Mouse (Mus musculus): Measurements from ENCODE around the gene Rdh5. TPM values are rescaled to one million over a fixed set of nuclear protein-coding genes. Genes with fewer than 3 reads are reported as not detected.
A peak's percentile ranks its signal among the peaks of the same experiment; 100 is the strongest.

Gene Rdh5
- polyA plus RNA-seq, 1 experiment = 15.1 TPM

GRCm38 (mm10) chr10:128958340-128958739 is 35.7 kb upstream of the Rdh5 start:
- no peak overlapping the region for H3K27ac ChIP-seq (ENCODE audit: insufficient read depth, low read length)
- DNase-seq (ENCODE audit: low read depth in 1 of 2, low spot score in 2 of 2) = no peak
- H3K4me3 ChIP-seq (ENCODE audit: extremely low read depth, insufficient read depth, insufficient read length) = no peak overlapping the region
- TF ChIP-seq CTCF (IDR thresholded peaks at IDR 0.05; ENCODE audit: extremely low read depth, insufficient read depth, insufficient read length, insufficient replicate concordance) (no peak), POLR2A (IDR thresholded peaks at IDR 0.05; ENCODE audit: low read depth, low read length) (no peak)
- H3K27me3 ChIP-seq (ENCODE audit: control insufficient read depth, insufficient read depth, low read length) = 0 out of 2 replicates have a peak, but pooled peaks cover 2% of the 10 kb centered on the region
- H3K36me3 ChIP-seq (ENCODE audit: control insufficient read depth, insufficient read depth, low read length) = no peaks in the 10 kb centered on the region
- H3K4me1 ChIP-seq (ENCODE audit: control insufficient read depth, insufficient read depth, insufficient read length) = no peaks in the 10 kb centered on the region
- 88% methylated on average over 10 of the region's 10 CpGs for WGBS

GRCm38 (mm10) chr10:128950208-128950887 is 27.7 kb upstream of the Rdh5 start:
- H3K27ac ChIP-seq (ENCODE audit: insufficient read depth, low read length) = no peak overlapping the region
- no peaks in the 10 kb centered on the region for H3K27me3 ChIP-seq (ENCODE audit: control insufficient read depth, insufficient read depth, low read length)
- TF ChIP-seq POLR2A (IDR thresholded peaks at IDR 0.05; ENCODE audit: low read depth, low read length) = no peak
- no peak for TF ChIP-seq CTCF (IDR thresholded peaks at IDR 0.05; ENCODE audit: extremely low read depth, insufficient read depth, insufficient read length, insufficient replicate concordance)
- 72% methylated on average over 16 of the region's 16 CpGs for WGBS
- no peak overlapping the region for H3K4me3 ChIP-seq (ENCODE audit: extremely low read depth, insufficient read depth, insufficient read length)
- no peak for DNase-seq (ENCODE audit: low read depth in 1 of 2, low spot score in 2 of 2)
- no peaks in the 10 kb centered on the region for H3K36me3 ChIP-seq (ENCODE audit: control insufficient read depth, insufficient read depth, low read length)
- H3K4me1 ChIP-seq (ENCODE audit: control insufficient read depth, insufficient read depth, insufficient read length) = no peaks in the 10 kb centered on the region

GRCm38 (mm10) chr10:128947496-128947895 is 24.8 kb upstream of the Rdh5 start:
- TF ChIP-seq CTCF (IDR thresholded peaks at IDR 0.05; ENCODE audit: extremely low read depth, insufficient read depth, insufficient read length, insufficient replicate concordance) = no peak
- no peak for TF ChIP-seq POLR2A (IDR thresholded peaks at IDR 0.05; ENCODE audit: low read depth, low read length)
- no peak for DNase-seq (ENCODE audit: low read depth in 1 of 2, low spot score in 2 of 2)
- WGBS = 88% methylated on average over 4 of the region's 4 CpGs
- no peaks in the 10 kb centered on the region for H3K36me3 ChIP-seq (ENCODE audit: control insufficient read depth, insufficient read depth, low read length)
- H3K27me3 ChIP-seq (ENCODE audit: control insufficient read depth, insufficient read depth, low read length) = no peaks in the 10 kb centered on the region
- H3K4me3 ChIP-seq (ENCODE audit: extremely low read depth, insufficient read depth, insufficient read length) = no peak overlapping the region
- H3K27ac ChIP-seq (ENCODE audit: insufficient read depth, low read length) = no peak overlapping the region
- H3K4me1 ChIP-seq (ENCODE audit: control insufficient read depth, insufficient read depth, insufficient read length) = no peaks in the 10 kb centered on the region

- no peak overlapping the region for H3K27ac ChIP-seq (ENCODE audit: insufficient read depth, low read length)
- H3K27me3 ChIP-seq (ENCODE audit: control insufficient read depth, insufficient read depth, low read length) = no peaks in the 10 kb centered on the region
- no peaks in the 10 kb centered on the region for H3K36me3 ChIP-seq (ENCODE audit: control insufficient read depth, insufficient read depth, low read length)
- 36% methylated on average over 3 of the region's 3 CpGs for WGBS
- no peak for DNase-seq (ENCODE audit: low read depth in 1 of 2, low spot score in 2 of 2)
- TF ChIP-seq CTCF (IDR thresholded peaks at IDR 0.05; ENCODE audit: extremely low read depth, insufficient read depth, insufficient read length, insufficient replicate concordance) (peak; percentile 28; the same call in 1 of the 2 replicates), POLR2A (IDR thresholded peaks at IDR 0.05; ENCODE audit: low read depth, low read length) (no peak)
- H3K4me1 ChIP-seq (ENCODE audit: control insufficient read depth, insufficient read depth, insufficient read length) = no peaks in the 10 kb centered on the region
- H3K4me3 ChIP-seq (ENCODE audit: extremely low read depth, insufficient read depth, insufficient read length) = no peak overlapping the region
Observed at GRCm38 (mm10) chr10:128945675-128946074, 23.0 kb upstream of the Rdh5 start.

GRCm38 (mm10) chr10:128940475-128941061 is 17.9 kb upstream of the Rdh5 start:
- 0 out of 2 replicates have a peak, but pooled peaks cover 2% of the 10 kb centered on the region for H3K27me3 ChIP-seq (ENCODE audit: control insufficient read depth, insufficient read depth, low read length)
- H3K27ac ChIP-seq (ENCODE audit: insufficient read depth, low read length) = no peak overlapping the region
- no peak overlapping the region for H3K4me3 ChIP-seq (ENCODE audit: extremely low read depth, insufficient read depth, insufficient read length)
- no peak for TF ChIP-seq POLR2A (IDR thresholded peaks at IDR 0.05; ENCODE audit: low read depth, low read length)
- TF ChIP-seq CTCF (IDR thresholded peaks at IDR 0.05; ENCODE audit: extremely low read depth, insufficient read depth, insufficient read length, insufficient replicate concordance) = no peak
- peak in 1 of 2 experiments; percentile 9 for DNase-seq (ENCODE audit: low read depth in 1 of 2, low spot score in 2 of 2)
- H3K36me3 ChIP-seq (ENCODE audit: control insufficient read depth, insufficient read depth, low read length) = no peaks in the 10 kb centered on the region
- 72% methylated on average over 10 of the region's 10 CpGs for WGBS
- H3K4me1 ChIP-seq (ENCODE audit: control insufficient read depth, insufficient read depth, insufficient read length) = no peaks in the 10 kb centered on the region

- Histone ChIP-seq H3K27me3 (ENCODE audit: control insufficient read depth, insufficient read depth, low read length) (peaks cover 5% of the 10 kb centered on the region; the same call in 1 of the 2 replicates), H3K4me3 (ENCODE audit: extremely low read depth, insufficient read depth, insufficient read length) (no peak overlapping the region), H3K4me1 (ENCODE audit: control insufficient read depth, insufficient read depth, insufficient read length) (0 out of 2 replicates have a peak, but pooled peaks cover 3% of the 10 kb centered on the region), H3K27ac (ENCODE audit: insufficient read depth, low read length) (no peak overlapping the region), H3K36me3 (ENCODE audit: control insufficient read depth, insufficient read depth, low read length) (no peaks in the 10 kb centered on the region)
- TF ChIP-seq POLR2A (IDR thresholded peaks at IDR 0.05; ENCODE audit: low read depth, low read length) (no peak), CTCF (IDR thresholded peaks at IDR 0.05; ENCODE audit: extremely low read depth, insufficient read depth, insufficient read length, insufficient replicate concordance) (no peak)
- 80% methylated on average over 5 of the region's 5 CpGs for WGBS
- DNase-seq (ENCODE audit: low read depth in 1 of 2, low spot score in 2 of 2) = no peak
Observed at GRCm38 (mm10) chr10:128938974-128939373, 16.3 kb upstream of the Rdh5 start.

- 0 out of 2 replicates have a peak, but pooled peaks cover 3% of the 10 kb centered on the region for H3K4me1 ChIP-seq (ENCODE audit: control insufficient read depth, insufficient read depth, insufficient read length)
- TF ChIP-seq POLR2A (IDR thresholded peaks at IDR 0.05; ENCODE audit: low read depth, low read length) (no peak), CTCF (IDR thresholded peaks at IDR 0.05; ENCODE audit: extremely low read depth, insufficient read depth, insufficient read length, insufficient replicate concordance) (no peak)
- DNase-seq (ENCODE audit: low read depth in 1 of 2, low spot score in 2 of 2) = no peak
- WGBS = 84% methylated on average over 9 of the region's 9 CpGs
- H3K4me3 ChIP-seq (ENCODE audit: extremely low read depth, insufficient read depth, insufficient read length) = no peak overlapping the region
- no peaks in the 10 kb centered on the region for H3K36me3 ChIP-seq (ENCODE audit: control insufficient read depth, insufficient read depth, low read length)
- peaks cover 8% of the 10 kb centered on the region; the same call in 1 of the 2 replicates for H3K27me3 ChIP-seq (ENCODE audit: control insufficient read depth, insufficient read depth, low read length)
- no peak overlapping the region for H3K27ac ChIP-seq (ENCODE audit: insufficient read depth, low read length)
Observed at GRCm38 (mm10) chr10:128938457-128938856, 15.8 kb upstream of the Rdh5 start.

Data from spleen, adult 2 months (tissue).